Mouse (Mus musculus) brain, adult 2 months (tissue): ENCODE data around the gene Ell2.
A peak's percentile ranks its signal among the peaks of the same experiment; 100 is the strongest.

Experiments
- DNase-seq: peaks from one replicate; pipeline ENCODE4 v3.0.0; 2011; ENCODE audit warnings: low read depth, low spot score

Ell2 gene

GRCm38 (mm10) chr13:75766967-75767366, 60.4 kb downstream of the Ell2 start:
- DNase-seq: no peak

GRCm38 (mm10) chr13:75770744-75771143, 64.2 kb downstream of the Ell2 start:
- no peak for DNase-seq

GRCm38 (mm10) chr13:75771404-75771803, 64.8 kb downstream of the Ell2 start:
- DNase-seq: no peak

- no peak for DNase-seq
Measured at GRCm38 (mm10) chr13:75771984-75772730, 65.6 kb downstream of the Ell2 start.

GRCm38 (mm10) chr13:75775961-75776360, 69.4 kb downstream of the Ell2 start:
- no peak for DNase-seq

GRCm38 (mm10) chr13:75776692-75777091, 70.1 kb downstream of the Ell2 start:
- no peak for DNase-seq

GRCm38 (mm10) chr13:75778156-75778555, 71.6 kb downstream of the Ell2 start:
- DNase-seq: no peak

GRCm38 (mm10) chr13:75779169-75779568, 72.6 kb downstream of the Ell2 start:
- no peak for DNase-seq

- DNase-seq: no peak
Measured at GRCm38 (mm10) chr13:75780096-75780495, 73.5 kb downstream of the Ell2 start.

GRCm38 (mm10) chr13:75785726-75786125, 79.2 kb downstream of the Ell2 start:
- no peak for DNase-seq

GRCm38 (mm10) chr13:75786264-75786663, 79.7 kb downstream of the Ell2 start:
- DNase-seq: no peak

- no peak for DNase-seq
Measured at GRCm38 (mm10) chr13:75787364-75787763, 80.8 kb downstream of the Ell2 start.

GRCm38 (mm10) chr13:75788178-75788577, 81.6 kb downstream of the Ell2 start:
- DNase-seq: no peak

- DNase-seq: no peak
Measured at GRCm38 (mm10) chr13:75789061-75789834, 82.7 kb downstream of the Ell2 start.

- DNase-seq: no peak
Measured at GRCm38 (mm10) chr13:75790550-75791205, 84.1 kb downstream of the Ell2 start.

- no peak for DNase-seq
Measured at GRCm38 (mm10) chr13:75793863-75794629, 87.5 kb downstream of the Ell2 start.

- DNase-seq: peak; percentile 92
Measured at GRCm38 (mm10) chr13:75797369-75798141, 91.0 kb downstream of the Ell2 start.

- DNase-seq: no peak
Measured at GRCm38 (mm10) chr13:75798413-75799302, 92.1 kb downstream of the Ell2 start.

GRCm38 (mm10) chr13:75799421-75799820, 92.9 kb downstream of the Ell2 start:
- no peak for DNase-seq

- no peak for DNase-seq
Measured at GRCm38 (mm10) chr13:75807969-75808368, 101.4 kb downstream of the Ell2 start.
